ENCODE assay signal across 8 mouse cellular contexts in the genomic region with DNA sequence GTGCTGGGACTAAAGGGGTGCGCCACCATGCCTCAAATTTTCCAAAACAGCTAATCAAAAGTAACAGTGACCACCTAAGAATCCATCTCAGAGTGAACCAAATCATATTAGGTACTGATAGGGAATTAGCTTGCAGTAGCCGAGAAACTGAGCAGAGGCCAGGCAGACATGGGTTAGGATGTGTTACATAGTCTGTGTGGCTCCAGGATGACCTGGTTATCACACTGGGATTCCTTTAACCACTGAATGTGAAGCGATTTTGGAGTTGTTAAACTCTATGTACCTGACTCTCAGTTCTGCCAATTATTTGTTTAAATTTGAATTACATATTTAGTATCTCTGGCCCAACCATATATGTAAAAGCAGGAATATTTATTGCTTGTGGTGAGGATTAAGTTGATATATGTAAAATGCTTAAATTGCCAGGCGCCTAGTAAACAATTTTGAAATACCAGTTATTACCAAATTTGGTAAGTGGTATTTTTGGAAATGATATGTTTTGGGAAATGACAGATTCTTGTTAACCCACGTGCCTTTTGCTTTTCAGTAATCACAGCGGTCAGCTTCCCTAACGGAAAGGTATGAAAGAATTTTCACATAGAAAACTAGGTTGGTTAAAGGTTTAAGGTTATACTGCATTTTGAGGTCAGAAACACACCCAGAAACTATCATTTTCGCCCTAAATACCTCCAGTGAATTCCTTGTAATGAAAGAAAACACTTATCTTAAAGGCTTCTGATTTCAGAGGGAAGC. TPM values are rescaled to one million over a fixed set of nuclear protein-coding genes. Genes with fewer than 3 reads are reported as not detected.
DNase-seq lines count a peak whose midpoint lies in the region; ATAC-seq lines count a peak whose summit lies in the region.

No protein-coding gene starts in this region.

- no peak for ATAC-seq in neural tube, embryonic 11.5 days (ENCODE audit: insufficient read depth, low FRiP score, low TSS enrichment)
- no peak; the same call in 1 of the 2 replicates for ATAC-seq in forebrain, embryonic 13.5 days
- ATAC-seq in liver, embryonic 12.5 days = no peak
- no peak for ATAC-seq in stomach, embryonic 16.5 days (ENCODE audit: insufficient read depth, low FRiP score)

- H3K9me3 ChIP-seq in neural tube, embryonic 11.5 days (ENCODE audit: control insufficient read depth, low read length) = no peaks in the 10 kb centered on the region
- no peaks in the 10 kb centered on the region for H3K9me3 ChIP-seq in forebrain, embryonic 13.5 days (replicated peaks)
- no peaks in the 10 kb centered on the region for H3K9me3 ChIP-seq in liver, embryonic 12.5 days (replicated peaks)
- no peaks in the 10 kb centered on the region for H3K9me3 ChIP-seq in stomach, embryonic 16.5 days (replicated peaks; ENCODE audit: control insufficient read depth, low read length)

- H3K27ac ChIP-seq in neural tube, embryonic 11.5 days (ENCODE audit: low read depth, low read length) = no peak overlapping the region
- H3K27ac ChIP-seq in forebrain, embryonic 13.5 days = 0 out of 2 replicates have a peak overlapping the region, but pooled peaks have one; percentile 2
- H3K27ac ChIP-seq in liver, embryonic 12.5 days = peak overlapping the region; percentile 70
- H3K27ac ChIP-seq in stomach, embryonic 16.5 days (ENCODE audit: low read length) = peak overlapping the region; percentile 76

- no peak for DNase-seq in neural tube, embryonic 11.5 days (ENCODE audit: low spot score)
- no peak for DNase-seq in neural tube, embryonic 10.5 days (ENCODE audit: extremely low spot score, low spot score)
- no peak for DNase-seq in gastrocnemius, adult 18-20 months (ENCODE audit: low spot score)
- no peak for DNase-seq in adrenal gland, adult 18-20 months (ENCODE audit: low spot score in 2 of 2)
- DNase-seq in ovary, postnatal 14 days (ENCODE audit: low spot score) = no peak

- H3K4me1 ChIP-seq in neural tube, embryonic 11.5 days (ENCODE audit: control insufficient read depth, insufficient read depth, low read length) = peaks cover 7% of the 10 kb centered on the region; the same call in 1 of the 2 replicates
- H3K4me1 ChIP-seq in forebrain, embryonic 13.5 days = peaks cover 25% of the 10 kb centered on the region
- H3K4me1 ChIP-seq in liver, embryonic 12.5 days = peaks cover 31% of the 10 kb centered on the region
- peaks cover 8% of the 10 kb centered on the region for H3K4me1 ChIP-seq in stomach, embryonic 16.5 days (ENCODE audit: control insufficient read depth, insufficient read depth, low read length)

- H3K4me3 ChIP-seq in neural tube, embryonic 11.5 days (ENCODE audit: low read depth, low read length) = peak overlapping the region; percentile 12; the same call in 1 of the 2 replicates
- peak overlapping the region; percentile 49 for H3K4me3 ChIP-seq in forebrain, embryonic 13.5 days
- H3K4me3 ChIP-seq in liver, embryonic 12.5 days = peak overlapping the region; percentile 73
- H3K4me3 ChIP-seq in stomach, embryonic 16.5 days (replicated peaks; ENCODE audit: low read length) = peak overlapping the region; percentile 65

- H3K36me3 ChIP-seq in neural tube, embryonic 11.5 days (ENCODE audit: control insufficient read depth, insufficient read depth, low read length) = no peaks in the 10 kb centered on the region
- peaks cover 10% of the 10 kb centered on the region; the same call in 1 of the 2 replicates for H3K36me3 ChIP-seq in forebrain, embryonic 13.5 days (ENCODE audit: poor library complexity, severe bottlenecking)
- H3K36me3 ChIP-seq in liver, embryonic 12.5 days = peaks cover 19% of the 10 kb centered on the region
- H3K36me3 ChIP-seq in stomach, embryonic 16.5 days (ENCODE audit: control insufficient read depth, insufficient read depth, low read length) = no peaks in the 10 kb centered on the region

- H3K27me3 ChIP-seq in neural tube, embryonic 11.5 days (ENCODE audit: control insufficient read depth, insufficient read depth, low read length) = no peaks in the 10 kb centered on the region
- no peaks in the 10 kb centered on the region for H3K27me3 ChIP-seq in forebrain, embryonic 13.5 days
- H3K27me3 ChIP-seq in liver, embryonic 12.5 days (replicated peaks) = peaks cover 27% of the 10 kb centered on the region
- no peaks in the 10 kb centered on the region for H3K27me3 ChIP-seq in stomach, embryonic 16.5 days (ENCODE audit: control insufficient read depth, insufficient read depth, low read length)

- 0 out of 2 replicates have a peak overlapping the region, but pooled peaks have one; percentile 52 for H3K4me2 ChIP-seq in neural tube, embryonic 11.5 days (ENCODE audit: low read depth)
- H3K4me2 ChIP-seq in forebrain, embryonic 13.5 days = peak overlapping the region; percentile 58
- H3K4me2 ChIP-seq in liver, embryonic 12.5 days = peak overlapping the region; percentile 75
- H3K4me2 ChIP-seq in stomach, embryonic 16.5 days (ENCODE audit: low read depth, low read length) = peak overlapping the region; percentile 55

- 52% methylated on average over 8 of the region's 8 CpGs for WGBS in neural tube, embryonic 11.5 days
- WGBS in forebrain, embryonic 13.5 days = 48% methylated on average over 8 of the region's 8 CpGs
- WGBS in liver, embryonic 12.5 days (ENCODE audit: insufficient replicate concordance) = 39% methylated on average over 8 of the region's 8 CpGs
- WGBS in stomach, embryonic 16.5 days = 38% methylated on average over 8 of the region's 8 CpGs

- no peak overlapping the region for H3K9ac ChIP-seq in neural tube, embryonic 11.5 days (ENCODE audit: low read length)
- no peak overlapping the region for H3K9ac ChIP-seq in forebrain, embryonic 13.5 days
- H3K9ac ChIP-seq in liver, embryonic 12.5 days = peak overlapping the region; percentile 75
- H3K9ac ChIP-seq in stomach, embryonic 16.5 days (ENCODE audit: low read length) = no peak overlapping the region

RNA-seq across cellular contexts. Expression of gene Mrpl45, which starts 0.6 kb away (rescaled TPM):
- 49.0 and 52.9 TPM in 2 replicates for polyA plus RNA-seq in neural tube, embryonic 11.5 days (2014; fragmentation: Nextera tagmentation; extraction: Ambion mirVana)
- 47.4 and 49.1 TPM in 2 replicates for polyA plus RNA-seq in forebrain, embryonic 13.5 days (2015; fragmentation: Nextera tagmentation; extraction: Ambion mirVana)
- 38.9 and 44.0 TPM in 2 replicates for polyA plus RNA-seq in liver, embryonic 12.5 days (2016; fragmentation: Nextera tagmentation; extraction: Ambion mirVana)
- 38.5 and 38.6 TPM in 2 replicates for polyA plus RNA-seq in stomach, embryonic 16.5 days (2015; fragmentation: Nextera tagmentation; extraction: Ambion mirVana)
- 10 to 100 TPM; 33.6 to 39.0 TPM for total RNA-seq in gastrocnemius, adult 18-20 months (2021)
- 10 to 100 TPM; 29.7 to 40.0 TPM for total RNA-seq in adrenal gland, adult 18-20 months (2021)

RNA-seq across cellular contexts. Expression of gene Npepps, which starts 34.5 kb away (rescaled TPM):
- polyA plus RNA-seq in neural tube, embryonic 11.5 days (2014; fragmentation: Nextera tagmentation; extraction: Ambion mirVana) = 98.6 and 102 TPM in 2 replicates
- 131 and 140 TPM in 2 replicates for polyA plus RNA-seq in forebrain, embryonic 13.5 days (2015; fragmentation: Nextera tagmentation; extraction: Ambion mirVana)
- polyA plus RNA-seq in liver, embryonic 12.5 days (2016; fragmentation: Nextera tagmentation; extraction: Ambion mirVana) = 27.1 and 31.3 TPM in 2 replicates
- 94.7 and 95.8 TPM in 2 replicates for polyA plus RNA-seq in stomach, embryonic 16.5 days (2015; fragmentation: Nextera tagmentation; extraction: Ambion mirVana)
- total RNA-seq in gastrocnemius, adult 18-20 months (2021) = 10 to 100 TPM; 56.4 to 67.9 TPM
- total RNA-seq in adrenal gland, adult 18-20 months (2021) = 10 to 100 TPM; 72.7 to 88.5 TPM

RNA-seq across cellular contexts. Expression of gene Gpr179, which starts 37.0 kb away (rescaled TPM):
- 0.04 and 0.08 TPM in 2 replicates for polyA plus RNA-seq in neural tube, embryonic 11.5 days (2014; fragmentation: Nextera tagmentation; extraction: Ambion mirVana)
- polyA plus RNA-seq in forebrain, embryonic 13.5 days (2015; fragmentation: Nextera tagmentation; extraction: Ambion mirVana) = 0.19 and 0.25 TPM in 2 replicates
- polyA plus RNA-seq in liver, embryonic 12.5 days (2016; fragmentation: Nextera tagmentation; extraction: Ambion mirVana) = 0.02 TPM in 1 of 2 replicates, not detected in the other
- polyA plus RNA-seq in stomach, embryonic 16.5 days (2015; fragmentation: Nextera tagmentation; extraction: Ambion mirVana) = 0.25 and 0.36 TPM in 2 replicates
- under 1 TPM in 1 of 2 experiments, not detected in 1; 0.02 TPM for total RNA-seq in gastrocnemius, adult 18-20 months (2021)
- total RNA-seq in adrenal gland, adult 18-20 months (2021) = 1 to 10 TPM; 1.3 to 2.0 TPM

RNA-seq across cellular contexts. Expression of gene Socs7, which starts 47.4 kb away (rescaled TPM):
- 3.1 and 3.2 TPM in 2 replicates for polyA plus RNA-seq in neural tube, embryonic 11.5 days (2014; fragmentation: Nextera tagmentation; extraction: Ambion mirVana)
- 7.7 and 8.6 TPM in 2 replicates for polyA plus RNA-seq in forebrain, embryonic 13.5 days (2015; fragmentation: Nextera tagmentation; extraction: Ambion mirVana)
- 1.9 and 2.1 TPM in 2 replicates for polyA plus RNA-seq in liver, embryonic 12.5 days (2016; fragmentation: Nextera tagmentation; extraction: Ambion mirVana)
- 2.8 and 3.4 TPM in 2 replicates for polyA plus RNA-seq in stomach, embryonic 16.5 days (2015; fragmentation: Nextera tagmentation; extraction: Ambion mirVana)
- 10 to 100 TPM; 43.0 to 43.5 TPM for total RNA-seq in gastrocnemius, adult 18-20 months (2021)
- 10 to 100 TPM; 21.1 to 22.2 TPM for total RNA-seq in adrenal gland, adult 18-20 months (2021)

Comparison
In these comparisons a context has a peak if more than half of its experiments do, and no peak if none do; other contexts are left out.
1. H3K4me3 ChIP-seq: peak in every context shown above with its lines; median percentile 73 in liver, embryonic 12.5 days; 65 in stomach, embryonic 16.5 days; 49 in forebrain, embryonic 13.5 days; 12 in neural tube, embryonic 11.5 days.